8 mouse cellular contexts compared by ENCODE assay signal in genomic region chr16:59472546-59472945, GRCm38 (mm10). TPM values are rescaled to one million over a fixed set of nuclear protein-coding genes. Genes with fewer than 3 reads are reported as not detected.
DNase-seq lines count a peak whose midpoint lies in the region; ATAC-seq and TF ChIP-seq lines count a peak whose summit lies in the region.

No protein-coding gene starts in this region.

- no peak for ATAC-seq in heart, postnatal 0 days (ENCODE audit: insufficient read depth, low read depth)
- ATAC-seq in hindbrain, embryonic 13.5 days (ENCODE audit: low FRiP score): 0 out of 2 replicates have a peak, but pooled peaks have one; percentile 40
- ATAC-seq in midbrain, embryonic 13.5 days: peak; percentile 18; the same call in 1 of the 2 replicates

- peak overlapping the region; percentile 62 for H3K4me2 ChIP-seq in heart, postnatal 0 days (ENCODE audit: low read depth, low read length)
- peak overlapping the region; percentile 82 for H3K4me2 ChIP-seq in hindbrain, embryonic 13.5 days
- peak overlapping the region; percentile 84 for H3K4me2 ChIP-seq in midbrain, embryonic 13.5 days (replicated peaks)

- no peak for TF ChIP-seq POLR2A in thymus, adult 2 months (IDR thresholded peaks at IDR 0.05; ENCODE audit: control insufficient read depth, extremely low read depth, insufficient read depth, low read length, poor library complexity)

- no peak for TF ChIP-seq CTCF in heart, postnatal 0 days (IDR thresholded peaks at IDR 0.05; ENCODE audit: low read depth)
- TF ChIP-seq CTCF in thymus, adult 2 months (IDR thresholded peaks at IDR 0.05; ENCODE audit: borderline replicate concordance, control insufficient read depth, extremely low read depth, insufficient read depth, low read length, poor library complexity): no peak

- WGBS in heart, postnatal 0 days: 45% methylated on average over 6 of the region's 6 CpGs
- 50% methylated on average over 6 of the region's 6 CpGs for WGBS in hindbrain, embryonic 13.5 days
- 62% methylated on average over 6 of the region's 6 CpGs for WGBS in midbrain, embryonic 13.5 days
- WGBS in thymus, adult 2 months: 59% methylated on average over 6 of the region's 6 CpGs

- peak overlapping the region; percentile 60; the same call in 1 of the 2 replicates for H3K9ac ChIP-seq in heart, postnatal 0 days (replicated peaks; ENCODE audit: low read depth, low read length)
- no peak overlapping the region for H3K9ac ChIP-seq in hindbrain, embryonic 13.5 days
- peak overlapping the region; percentile 63; the same call in 1 of the 2 replicates for H3K9ac ChIP-seq in midbrain, embryonic 13.5 days (replicated peaks)

- peak overlapping the region; percentile 68 for H3K4me3 ChIP-seq in heart, postnatal 0 days (ENCODE audit: low read depth, low read length)
- H3K4me3 ChIP-seq in hindbrain, embryonic 13.5 days: peak overlapping the region; percentile 67
- peak overlapping the region; percentile 66 for H3K4me3 ChIP-seq in midbrain, embryonic 13.5 days (replicated peaks)
- no peak overlapping the region for H3K4me3 ChIP-seq in thymus, adult 2 months (ENCODE audit: control insufficient read depth, insufficient read depth, low read length)

- H3K27me3 ChIP-seq in heart, postnatal 0 days (ENCODE audit: control insufficient read depth, insufficient read depth, low read length): no peaks in the 10 kb centered on the region
- no peaks in the 10 kb centered on the region for H3K27me3 ChIP-seq in hindbrain, embryonic 13.5 days
- H3K27me3 ChIP-seq in midbrain, embryonic 13.5 days: no peaks in the 10 kb centered on the region
- H3K27me3 ChIP-seq in thymus, adult 2 months (ENCODE audit: control insufficient read depth, insufficient read depth, low read length): no peaks in the 10 kb centered on the region

- intact Hi-C loops in heart, postnatal 36 days (cut with DNase I): loop anchor here (5.0 kb wide), 2 partner anchors 130 to 165 kb away; partner anchors contain the start of genes Arl6 and Crybg3

- TF ChIP-seq EP300 in heart, postnatal 0 days (IDR thresholded peaks at IDR 0.05; ENCODE audit: low read depth): no peak

- peaks cover 10% of the 10 kb centered on the region for H3K36me3 ChIP-seq in heart, postnatal 0 days (replicated peaks; ENCODE audit: control insufficient read depth, insufficient read depth, low read length)
- no peaks in the 10 kb centered on the region for H3K36me3 ChIP-seq in hindbrain, embryonic 13.5 days
- no peaks in the 10 kb centered on the region for H3K36me3 ChIP-seq in midbrain, embryonic 13.5 days
- peaks cover 10% of the 10 kb centered on the region for H3K36me3 ChIP-seq in thymus, adult 2 months (ENCODE audit: control insufficient read depth, insufficient read depth, low read length)

- no peak overlapping the region for H3K27ac ChIP-seq in heart, postnatal 0 days (ENCODE audit: low read depth)
- H3K27ac ChIP-seq in hindbrain, embryonic 13.5 days: no peak overlapping the region
- no peak overlapping the region for H3K27ac ChIP-seq in midbrain, embryonic 13.5 days
- H3K27ac ChIP-seq in thymus, adult 2 months (ENCODE audit: control insufficient read depth, insufficient read depth, low read length): no peak overlapping the region

- peaks cover 4% of the 10 kb centered on the region for H3K4me1 ChIP-seq in heart, postnatal 0 days (ENCODE audit: control insufficient read depth, insufficient read depth)
- H3K4me1 ChIP-seq in hindbrain, embryonic 13.5 days (replicated peaks): peaks cover 3% of the 10 kb centered on the region; the same call in 1 of the 2 replicates
- H3K4me1 ChIP-seq in midbrain, embryonic 13.5 days (replicated peaks): peaks cover 6% of the 10 kb centered on the region; the same call in 1 of the 2 replicates
- H3K4me1 ChIP-seq in thymus, adult 2 months (replicated peaks; ENCODE audit: control insufficient read depth, insufficient read depth, low read length): no peaks in the 10 kb centered on the region

- DNase-seq in heart, postnatal 0 days (ENCODE audit: low spot score): no peak
- DNase-seq in heart, postnatal 36 days: no peak
- peak; percentile 10 for DNase-seq in ZHBTc4 (ENCODE audit: low read depth, low spot score)
- no peak for DNase-seq in layer of hippocampus, adult 9-10 months (ENCODE audit: low spot score)
- no peak for DNase-seq in testis, postnatal 14 days (ENCODE audit: low spot score)
- no peak for DNase-seq in thymus, adult 2 months

- H3K9me3 ChIP-seq in heart, postnatal 0 days (replicated peaks; ENCODE audit: control insufficient read depth, low read length): no peaks in the 10 kb centered on the region
- no peaks in the 10 kb centered on the region for H3K9me3 ChIP-seq in hindbrain, embryonic 13.5 days
- no peaks in the 10 kb centered on the region for H3K9me3 ChIP-seq in midbrain, embryonic 13.5 days

RNA-seq across cellular contexts. Expression of gene Riox2, which starts 1.0 kb away (rescaled TPM):
- 0.73 and 3.4 TPM in 2 replicates for total RNA-seq in heart, postnatal 0 days (2014; rRNA removed; ENCODE audit: low replicate concordance)
- 15.0 and 16.3 TPM in 2 replicates for polyA plus RNA-seq in heart, postnatal 0 days (2015; fragmentation: Nextera tagmentation; extraction: Ambion mirVana)
- total RNA-seq in heart, postnatal 36 days (2021): 10 to 100 TPM; 15.4 to 16.7 TPM
- 13.3 and 13.7 TPM in 2 replicates for polyA plus RNA-seq in hindbrain, embryonic 13.5 days (2015; fragmentation: Nextera tagmentation; extraction: Ambion mirVana)
- 11.5 TPM in 2 replicates for polyA plus RNA-seq in midbrain, embryonic 13.5 days (2015; fragmentation: Nextera tagmentation; extraction: Ambion mirVana)
- 8.3 and 8.9 TPM in 2 replicates for polyA plus RNA-seq in thymus, adult 2 months (2012; rRNA removed)
